Mouse (Mus musculus): ENCODE measurements around the gene Plxnc1. TPM values are rescaled to one million over a fixed set of nuclear protein-coding genes. Genes with fewer than 3 reads are reported as not detected.
A peak's percentile ranks its signal among the peaks of the same experiment; 100 is the strongest.

Gene Plxnc1
- total RNA-seq, 1 experiment from 2014 or later = 45.8 TPM

DNA sequence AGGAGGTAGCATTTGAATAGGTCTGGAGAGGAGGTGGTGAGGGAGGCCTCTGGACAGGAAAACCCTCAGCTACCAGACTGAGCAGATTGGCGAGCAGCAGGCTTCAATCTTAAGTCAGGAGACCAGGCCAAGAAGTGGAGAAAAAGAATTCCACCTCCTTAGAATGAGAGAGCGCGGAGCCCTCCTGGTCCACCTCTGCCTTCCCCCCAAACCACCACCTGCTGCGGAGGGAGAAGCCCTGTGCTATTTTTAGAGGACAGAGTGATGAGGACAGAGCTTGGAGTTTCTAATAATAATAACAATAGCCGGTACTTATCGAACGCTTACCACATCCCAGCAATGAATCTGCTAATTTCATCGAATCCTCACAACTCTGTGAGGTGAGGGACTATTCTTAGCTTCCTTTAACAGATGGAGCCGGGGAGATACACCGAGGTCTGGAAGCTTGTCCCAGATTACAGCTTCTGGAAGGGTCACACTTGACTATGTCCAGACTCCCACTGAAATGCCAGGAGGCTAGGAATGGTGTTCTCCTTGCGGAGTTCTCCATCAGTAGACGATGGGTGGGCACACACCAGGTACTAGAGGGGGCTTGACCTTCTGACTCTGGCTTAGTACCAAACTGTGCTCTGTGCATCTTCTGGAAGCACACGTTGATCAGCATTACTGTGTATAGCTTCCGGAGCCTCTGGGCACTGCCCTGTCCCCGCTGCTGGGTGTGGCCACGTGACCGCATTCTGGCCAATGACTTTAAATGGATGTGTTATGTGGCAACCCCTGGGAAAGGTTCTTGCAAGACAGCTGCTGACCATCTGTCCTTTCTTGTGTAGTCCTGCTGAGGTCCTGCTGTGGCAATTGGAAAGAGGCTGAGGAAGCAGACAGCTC lies 125.6 kb downstream of the Plxnc1 start:
- no peak for ATAC-seq (replicated peaks in 1 of 2; ENCODE audit: insufficient read depth in 1 of 2, low FRiP score in 2 of 2, low TSS enrichment in 1 of 2, low read depth in 1 of 2, poor library complexity in 2 of 2, severe bottlenecking in 2 of 2)

DNA sequence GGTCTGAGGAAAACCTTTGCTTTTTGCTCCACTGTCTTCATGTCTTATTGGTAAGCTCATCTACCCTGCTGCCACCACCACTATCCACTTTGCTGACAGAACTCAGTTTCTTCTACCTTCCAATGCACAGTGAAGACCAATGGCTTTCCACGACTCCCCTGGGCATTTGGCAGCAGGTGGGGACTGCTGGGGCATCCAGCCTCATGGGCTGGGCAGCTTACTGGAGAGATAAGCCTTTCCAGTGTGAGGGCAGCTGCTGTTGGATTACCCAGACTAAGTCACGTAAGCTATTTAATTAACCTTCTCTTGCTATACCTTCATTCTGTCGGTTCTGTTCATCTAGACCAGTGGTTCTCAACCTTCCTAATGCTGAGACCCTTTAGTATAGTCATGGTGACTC lies 126.5 kb downstream of the Plxnc1 start:
- no peak for ATAC-seq (replicated peaks in 1 of 2; ENCODE audit: insufficient read depth in 1 of 2, low FRiP score in 2 of 2, low TSS enrichment in 1 of 2, low read depth in 1 of 2, poor library complexity in 2 of 2, severe bottlenecking in 2 of 2)

DNA sequence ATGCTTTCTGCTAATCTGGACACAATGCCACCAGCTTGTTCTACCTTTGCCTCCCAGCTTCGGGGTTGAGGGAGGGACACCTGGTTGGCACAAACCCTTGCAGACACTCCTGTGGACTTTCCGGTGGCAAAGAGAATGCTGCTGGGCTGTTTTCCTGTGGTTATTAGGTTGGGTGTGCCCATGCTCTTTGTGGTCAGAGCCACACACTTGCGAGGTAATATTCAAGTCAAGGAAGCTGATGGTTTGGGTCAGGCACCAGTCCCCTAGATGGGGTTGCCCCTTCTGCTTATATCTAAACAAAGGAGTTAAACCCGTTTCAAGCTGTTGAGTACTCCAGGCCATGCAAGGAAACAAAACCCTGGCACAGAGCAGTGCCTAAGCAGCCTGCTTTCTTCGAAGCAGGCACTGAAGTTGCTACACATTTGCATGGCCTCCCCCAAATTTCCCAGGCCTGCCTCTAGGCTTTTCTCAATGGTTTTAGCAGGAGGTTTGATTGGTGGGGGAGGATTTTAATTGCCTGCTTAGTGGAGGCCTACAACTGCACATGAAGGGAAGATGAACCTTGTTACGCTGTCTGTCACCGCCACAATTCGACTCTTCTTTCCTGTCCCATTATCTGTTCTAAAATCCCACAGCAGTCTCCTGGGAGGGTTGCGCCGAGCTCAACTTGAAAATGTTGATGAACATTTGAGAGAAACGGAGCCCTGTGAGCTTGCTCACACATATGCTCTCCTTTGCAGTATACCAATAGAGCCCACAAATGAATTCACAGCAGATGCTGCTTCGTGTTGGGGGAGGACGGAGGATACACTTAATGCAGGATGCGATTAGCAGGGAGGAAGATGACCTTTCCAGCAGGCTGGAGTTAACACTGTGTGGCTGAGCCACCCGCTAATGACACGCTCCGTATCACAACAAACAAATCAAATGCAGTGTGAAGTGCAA lies 132.5 kb downstream of the Plxnc1 start:
- no peak for ATAC-seq (replicated peaks in 1 of 2; ENCODE audit: insufficient read depth in 1 of 2, low FRiP score in 2 of 2, low TSS enrichment in 1 of 2, low read depth in 1 of 2, poor library complexity in 2 of 2, severe bottlenecking in 2 of 2)

DNA sequence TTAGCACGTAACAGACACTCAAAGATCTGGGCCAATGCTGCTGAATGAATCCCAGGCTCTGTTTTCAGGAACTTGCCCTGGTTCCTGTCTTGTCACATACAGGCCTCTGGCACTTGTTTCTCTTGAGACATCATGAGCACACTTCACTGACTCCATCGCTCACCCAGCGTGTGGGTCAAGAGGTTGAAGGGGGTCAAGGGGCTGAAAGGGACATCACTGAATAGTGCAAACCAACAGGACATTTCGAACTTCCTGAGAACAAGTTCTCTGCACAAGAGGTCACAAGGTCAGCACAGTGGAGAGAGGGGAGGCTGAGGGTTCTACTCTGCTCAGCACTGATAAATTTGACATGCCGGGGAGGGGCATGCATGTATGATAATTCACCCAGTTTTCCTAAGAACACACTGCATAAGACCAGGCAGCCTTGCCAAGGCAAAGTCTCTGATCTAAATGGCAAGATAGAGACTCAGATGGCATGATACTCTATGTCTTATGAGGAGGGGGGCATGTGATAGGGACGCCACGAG lies 134.6 kb downstream of the Plxnc1 start:
- no peak for ATAC-seq (replicated peaks in 1 of 2; ENCODE audit: insufficient read depth in 1 of 2, low FRiP score in 2 of 2, low TSS enrichment in 1 of 2, low read depth in 1 of 2, poor library complexity in 2 of 2, severe bottlenecking in 2 of 2)

DNA sequence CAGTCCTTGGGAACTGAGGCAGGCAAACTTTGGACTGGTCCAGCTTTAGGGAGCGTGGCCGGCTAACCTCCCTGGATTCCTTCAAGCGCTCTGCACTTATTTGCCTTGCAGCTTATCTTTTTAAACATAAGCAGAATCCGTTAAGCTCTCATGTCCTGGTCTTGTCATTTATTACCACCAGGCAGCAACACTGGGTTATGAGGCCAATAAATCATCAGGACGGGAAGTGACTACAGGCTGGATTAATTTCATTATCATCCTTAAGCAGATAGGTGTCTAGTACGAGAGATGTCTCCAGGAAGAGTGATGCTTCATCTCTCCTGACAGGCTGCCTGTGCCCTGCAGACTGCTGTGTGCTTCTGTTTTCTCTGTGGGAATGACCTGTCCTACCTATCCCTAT lies 136.4 kb downstream of the Plxnc1 start:
- ATAC-seq (replicated peaks in 1 of 2; ENCODE audit: insufficient read depth in 1 of 2, low FRiP score in 2 of 2, low TSS enrichment in 1 of 2, low read depth in 1 of 2, poor library complexity in 2 of 2, severe bottlenecking in 2 of 2) = 0 out of 4 replicates have a peak, but pooled peaks of 1 of the 2 experiments have one; percentile 4

DNA sequence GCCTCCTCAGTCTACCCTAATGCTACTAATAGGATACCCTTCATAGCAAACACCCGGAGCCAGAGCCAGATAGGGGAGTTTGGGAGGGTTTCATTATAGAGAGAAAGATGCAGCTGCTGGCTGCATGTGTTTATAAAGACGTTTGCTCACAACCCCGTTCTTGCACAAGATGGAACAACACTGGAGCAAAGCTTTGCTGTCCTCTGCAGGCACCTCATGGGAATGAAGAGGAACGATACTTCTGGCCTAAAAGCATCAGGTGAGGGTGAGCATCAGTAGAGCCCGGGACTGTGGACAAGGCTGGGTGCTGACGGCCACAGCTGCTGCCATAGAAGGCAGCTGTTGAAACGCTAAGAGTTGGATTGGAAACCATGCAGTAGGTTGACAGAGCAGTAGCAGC lies 137.3 kb downstream of the Plxnc1 start:
- ATAC-seq (replicated peaks in 1 of 2; ENCODE audit: insufficient read depth in 1 of 2, low FRiP score in 2 of 2, low TSS enrichment in 1 of 2, low read depth in 1 of 2, poor library complexity in 2 of 2, severe bottlenecking in 2 of 2) = no peak

DNA sequence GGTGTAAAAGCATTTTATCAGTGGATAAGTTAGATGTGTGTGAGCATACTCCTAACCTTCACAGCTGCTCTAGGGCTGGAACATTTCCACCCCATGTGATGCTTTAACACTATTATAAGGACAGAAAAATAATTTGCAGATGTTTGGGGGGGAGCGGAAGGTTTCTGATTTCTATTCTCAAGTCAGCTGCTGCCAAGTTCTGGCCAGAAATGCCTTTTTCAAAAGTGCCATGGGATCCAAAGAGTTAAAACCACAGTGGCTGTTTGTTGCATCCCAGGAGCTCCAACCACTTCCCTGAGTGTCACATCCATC lies 139.8 kb downstream of the Plxnc1 start:
- no peak for ATAC-seq (replicated peaks in 1 of 2; ENCODE audit: insufficient read depth in 1 of 2, low FRiP score in 2 of 2, low TSS enrichment in 1 of 2, low read depth in 1 of 2, poor library complexity in 2 of 2, severe bottlenecking in 2 of 2)

DNA sequence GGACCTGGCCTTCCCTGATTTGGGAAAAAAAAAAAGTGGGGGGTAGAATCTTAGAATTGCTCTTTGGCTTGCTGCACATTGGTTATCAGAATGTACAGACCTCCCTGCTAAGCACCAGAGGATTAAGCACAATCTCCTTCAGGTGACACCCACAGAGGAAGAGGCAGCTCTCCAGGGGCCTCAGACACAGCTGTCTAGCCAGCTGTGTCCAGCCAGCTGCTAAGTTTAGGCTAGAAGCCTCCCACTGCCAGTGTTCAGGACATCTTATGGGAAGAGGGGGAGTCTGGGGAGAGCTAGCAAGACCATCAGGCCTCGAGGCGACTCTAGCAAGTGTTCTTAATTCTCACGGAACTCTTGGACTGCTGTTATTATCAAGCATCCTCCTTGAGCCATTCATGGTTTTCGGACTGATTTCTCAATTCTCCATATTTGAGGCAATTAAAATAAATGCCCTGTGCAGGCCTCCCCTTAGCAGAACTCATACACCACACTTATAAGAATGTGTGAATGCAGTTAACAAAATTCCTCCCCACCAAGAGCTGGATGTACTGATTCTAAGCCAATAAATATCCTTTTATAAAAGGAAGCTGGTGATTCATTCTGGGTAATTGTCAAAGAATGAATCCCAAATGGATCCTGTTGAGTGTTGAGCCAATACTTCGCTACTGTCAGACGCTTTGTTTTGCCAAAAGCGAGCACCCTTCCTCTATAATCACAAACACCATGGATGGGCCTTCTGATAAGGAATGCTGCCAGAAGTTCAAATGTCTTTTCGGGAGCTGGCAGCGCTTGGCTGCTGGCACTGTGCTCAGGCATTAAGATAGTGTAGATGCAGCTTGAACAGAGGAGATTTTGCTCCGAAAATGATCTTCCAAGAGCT lies 140.4 kb downstream of the Plxnc1 start:
- no peak for ATAC-seq (replicated peaks in 1 of 2; ENCODE audit: insufficient read depth in 1 of 2, low FRiP score in 2 of 2, low TSS enrichment in 1 of 2, low read depth in 1 of 2, poor library complexity in 2 of 2, severe bottlenecking in 2 of 2)

DNA sequence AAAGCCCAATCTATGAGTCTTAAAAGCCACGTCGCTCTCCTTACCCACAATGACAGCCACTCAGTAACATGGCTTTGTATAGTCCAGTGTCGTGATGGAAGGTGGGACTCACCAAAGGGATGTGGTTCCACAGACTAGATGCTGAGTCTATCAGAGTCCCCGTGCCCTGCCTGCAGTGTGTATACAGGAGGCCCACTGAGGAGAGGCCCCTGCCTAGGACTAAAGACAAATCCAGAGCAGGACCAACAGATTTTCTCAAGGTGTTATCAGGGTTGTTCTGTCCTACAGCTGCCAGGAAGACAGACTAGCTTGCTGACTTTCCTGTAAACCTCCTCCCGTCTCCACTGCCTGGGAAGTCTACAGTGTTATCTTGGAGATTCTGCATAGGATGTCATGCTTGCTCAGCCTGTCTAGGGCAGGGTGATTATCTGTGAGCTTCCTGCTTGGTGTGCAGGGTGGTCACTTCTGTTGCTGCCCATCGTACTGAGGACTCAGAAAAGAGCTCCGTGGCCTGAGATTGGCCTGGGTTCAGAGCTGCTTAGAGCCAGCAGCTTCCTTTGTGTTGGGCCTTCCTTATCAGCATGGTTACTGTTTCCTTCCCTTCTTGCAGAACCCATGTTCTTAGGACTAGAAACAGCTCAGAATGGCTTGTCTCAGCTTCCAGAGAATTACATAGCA lies 143.8 kb downstream of the Plxnc1 start:
- peak; percentile 62 to 77 for ATAC-seq (replicated peaks in 1 of 2; ENCODE audit: insufficient read depth in 1 of 2, low FRiP score in 2 of 2, low TSS enrichment in 1 of 2, low read depth in 1 of 2, poor library complexity in 2 of 2, severe bottlenecking in 2 of 2)

DNA sequence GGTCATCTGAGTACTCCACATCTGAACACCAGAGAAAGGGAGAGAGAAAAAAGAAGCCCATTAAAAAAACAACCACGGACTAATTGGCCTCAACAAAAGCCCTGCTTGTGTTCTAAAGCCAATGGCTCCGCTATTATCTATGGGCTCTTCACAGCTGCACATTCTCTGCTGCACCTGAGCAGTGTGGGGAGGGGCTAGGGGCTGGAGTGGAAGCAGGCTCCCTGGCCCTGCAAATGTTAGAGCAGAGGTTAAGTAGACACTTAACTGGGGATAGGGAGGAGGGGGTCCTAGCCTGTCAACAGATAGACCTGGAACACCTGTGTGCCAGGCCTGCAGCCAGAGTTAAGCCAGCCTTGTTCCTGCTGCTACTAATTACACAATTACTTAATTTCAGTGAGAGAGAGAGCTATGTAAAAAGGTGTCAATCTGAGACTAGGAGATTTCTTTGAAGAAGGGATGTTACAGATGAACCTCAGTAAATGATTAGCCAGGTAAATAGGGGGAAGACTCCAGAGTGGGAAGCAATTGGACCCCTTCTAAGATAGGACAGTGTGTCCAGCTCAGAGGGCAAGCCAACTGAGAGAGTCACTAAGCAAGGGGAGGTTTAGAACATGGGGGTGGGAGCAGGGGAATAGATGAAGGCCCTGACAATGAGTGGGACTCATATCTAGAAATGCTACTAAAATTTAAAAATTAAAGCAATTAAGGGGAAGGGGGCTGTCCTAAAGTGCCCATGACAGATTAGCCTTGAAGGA lies 145.0 kb downstream of the Plxnc1 start:
- no peak for ATAC-seq (replicated peaks in 1 of 2; ENCODE audit: insufficient read depth in 1 of 2, low FRiP score in 2 of 2, low TSS enrichment in 1 of 2, low read depth in 1 of 2, poor library complexity in 2 of 2, severe bottlenecking in 2 of 2)

DNA sequence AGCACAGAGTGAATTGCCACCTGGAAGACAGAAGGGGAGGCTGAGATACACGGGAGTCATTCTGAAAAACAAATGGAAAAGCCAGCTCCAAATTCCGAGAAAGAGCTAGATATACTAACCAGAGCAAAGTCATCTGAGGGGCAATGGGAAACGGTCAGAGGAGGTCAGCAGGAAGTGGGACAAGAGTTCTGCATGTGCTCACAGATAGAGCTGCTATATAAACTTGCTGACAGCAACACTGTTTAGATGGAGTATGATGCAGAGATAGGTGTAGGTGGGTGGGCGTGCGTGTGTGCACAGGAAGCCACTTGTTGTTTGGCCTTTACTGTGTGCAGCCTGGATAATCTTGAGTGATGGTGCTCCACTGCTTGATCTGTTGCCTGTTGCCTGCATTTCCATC lies 146.5 kb downstream of the Plxnc1 start:
- ATAC-seq (replicated peaks in 1 of 2; ENCODE audit: insufficient read depth in 1 of 2, low FRiP score in 2 of 2, low TSS enrichment in 1 of 2, low read depth in 1 of 2, poor library complexity in 2 of 2, severe bottlenecking in 2 of 2) = no peak

DNA sequence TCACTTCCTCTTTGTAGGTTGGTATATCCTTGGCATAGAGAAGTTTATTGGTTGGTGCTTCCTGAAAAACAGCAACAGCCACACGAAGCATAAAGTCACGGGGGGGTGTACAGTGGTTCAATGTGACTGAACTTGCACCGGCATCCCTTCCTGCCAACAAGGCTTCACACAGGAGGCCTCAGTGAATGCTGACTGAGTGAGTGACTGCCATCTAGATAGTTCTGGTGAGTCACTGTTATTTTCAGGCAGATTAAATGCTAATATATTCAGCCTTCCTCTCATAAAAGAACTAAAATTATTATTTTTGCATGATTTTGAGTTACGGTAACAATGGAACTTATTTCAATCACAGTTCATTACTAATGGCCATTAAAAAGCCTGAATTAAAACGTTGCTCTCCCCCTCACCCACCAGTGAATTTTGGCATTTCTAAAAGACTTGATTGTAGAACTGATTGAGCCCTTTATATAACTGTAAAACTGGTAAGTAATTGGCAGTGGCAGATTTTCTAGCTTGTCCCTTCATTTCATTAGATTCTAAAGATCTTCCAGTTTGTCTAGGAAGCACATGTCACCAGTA lies 149.9 kb downstream of the Plxnc1 start:
- ATAC-seq (replicated peaks in 1 of 2; ENCODE audit: insufficient read depth in 1 of 2, low FRiP score in 2 of 2, low TSS enrichment in 1 of 2, low read depth in 1 of 2, poor library complexity in 2 of 2, severe bottlenecking in 2 of 2) = no peak

DNA sequence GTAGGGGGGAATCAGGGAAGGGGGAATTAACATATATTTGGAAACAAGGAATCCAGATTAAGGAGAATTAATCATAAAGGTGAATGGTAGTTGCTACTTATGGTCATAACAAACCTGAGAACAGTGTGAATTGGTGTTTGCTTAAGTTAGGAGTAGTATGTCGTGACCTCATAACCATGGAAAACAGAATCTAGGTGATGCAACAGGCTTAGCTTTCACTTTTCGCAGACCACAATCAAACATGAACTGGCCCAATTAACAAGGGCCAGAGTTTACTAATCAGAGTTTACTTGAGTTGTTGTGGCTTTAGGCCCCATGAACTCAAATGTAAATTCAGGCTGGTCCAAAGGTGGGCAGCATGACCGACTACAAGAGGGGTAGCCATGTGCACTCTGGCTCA lies 150.7 kb downstream of the Plxnc1 start:
- no peak for ATAC-seq (replicated peaks in 1 of 2; ENCODE audit: insufficient read depth in 1 of 2, low FRiP score in 2 of 2, low TSS enrichment in 1 of 2, low read depth in 1 of 2, poor library complexity in 2 of 2, severe bottlenecking in 2 of 2)

DNA sequence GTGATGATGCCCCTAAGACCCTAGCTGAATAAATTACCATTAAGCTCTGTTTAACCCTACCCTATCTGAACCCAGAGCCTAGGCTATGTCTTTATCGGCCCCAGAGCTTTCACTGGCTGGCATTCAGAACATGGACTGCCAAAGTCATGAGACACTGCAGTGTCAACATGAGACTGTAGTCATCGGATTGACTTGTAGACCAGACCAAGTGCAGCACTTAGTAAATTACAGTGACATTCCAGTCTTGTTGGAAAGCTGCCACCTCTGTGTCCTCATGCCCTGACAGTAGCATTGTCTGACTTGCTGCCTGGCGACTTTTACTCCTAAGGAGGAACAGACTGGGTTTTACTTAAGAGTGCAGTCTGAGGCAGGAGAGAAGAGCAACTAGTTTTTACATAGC lies 155.4 kb downstream of the Plxnc1 start:
- ATAC-seq (replicated peaks in 1 of 2; ENCODE audit: insufficient read depth in 1 of 2, low FRiP score in 2 of 2, low TSS enrichment in 1 of 2, low read depth in 1 of 2, poor library complexity in 2 of 2, severe bottlenecking in 2 of 2) = no peak

DNA sequence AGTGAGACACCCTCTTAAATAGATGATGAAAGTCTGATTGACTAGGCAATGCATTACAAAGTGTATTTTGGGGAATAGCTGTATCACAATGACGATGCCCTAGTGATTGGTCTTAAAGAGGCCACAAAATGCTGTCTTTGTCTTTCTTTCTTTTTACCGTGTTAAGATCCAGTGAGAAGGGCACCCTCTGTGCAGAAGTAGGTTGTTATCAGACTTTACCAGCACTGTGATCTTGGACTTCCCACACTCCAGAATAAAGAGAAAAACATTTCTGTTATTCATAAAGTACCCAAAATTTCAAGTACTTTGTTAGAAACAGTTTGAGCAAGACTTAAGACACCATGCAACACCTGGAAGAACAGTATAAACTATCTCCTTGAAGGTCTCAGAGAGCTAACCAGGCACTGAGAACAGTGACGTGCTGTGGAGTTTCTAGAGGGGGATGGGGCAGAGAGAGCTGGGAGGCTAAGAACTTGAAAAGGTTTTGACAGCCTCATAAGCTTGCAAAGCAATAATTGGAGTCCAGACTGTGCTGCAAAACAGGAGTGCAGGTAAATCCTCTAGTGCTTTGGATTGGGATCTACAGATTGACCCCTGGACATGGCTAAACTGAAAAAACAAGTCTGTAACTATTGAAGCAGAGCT lies 163.9 kb downstream of the Plxnc1 start:
- ATAC-seq (replicated peaks in 1 of 2; ENCODE audit: insufficient read depth in 1 of 2, low FRiP score in 2 of 2, low TSS enrichment in 1 of 2, low read depth in 1 of 2, poor library complexity in 2 of 2, severe bottlenecking in 2 of 2) = no peak
